Mouse (Mus musculus) heart, postnatal 25 days (tissue): ENCODE measurements around the gene Cdhr5. TPM values are rescaled to one million over a fixed set of nuclear protein-coding genes. Genes with fewer than 3 reads are reported as not detected.
A peak's percentile ranks its signal among the peaks of the same experiment; 100 is the strongest.

ENCODE experiments used
- DNase-seq: peaks from one replicate; pipeline ENCODE4 v3.0.0; 2022; ENCODE audit warnings: low spot score
- intact Hi-C: fragments of 180-260 bp; cut with DNase I; formaldehyde crosslinking; loops from one replicate; pipeline ENCODE4 v1.15.1; 2025
- microRNA-seq: library from miRNA; unstranded; fragments of <30 nt; microRNA quantifications from one replicate; pipeline ENCODE4 v1.2.0, GENCODE M21; 2022
- total RNA-seq, 2 experiments: library from RNA; stranded (reverse); gene quantifications; 2 replicates each; pipeline ENCODE4 v1.2.3; 2021

The Cdhr5 gene
- total RNA-seq, 2 experiments from 2014 or later = not detected

DNA sequence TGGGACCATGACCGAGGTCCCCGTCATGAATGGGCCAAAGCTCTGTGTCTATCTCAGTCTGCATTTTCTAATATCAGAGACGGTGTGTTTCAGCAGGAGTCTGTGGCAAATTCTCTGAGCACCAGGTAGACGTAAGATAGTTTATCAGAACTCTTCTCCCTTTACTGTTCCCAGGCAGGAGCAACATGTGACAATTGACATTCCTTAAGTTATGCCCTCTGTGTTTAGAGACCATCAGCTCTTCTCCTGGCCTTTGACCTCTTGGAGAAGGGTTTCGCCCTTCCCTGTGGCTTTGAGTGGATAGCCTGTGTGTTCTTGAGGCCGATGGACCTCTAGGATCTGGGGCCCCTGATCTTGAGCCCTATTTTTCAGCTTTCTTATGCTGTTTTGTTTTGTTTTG is 46.9 kb downstream of the Cdhr5 start:
- DNase-seq = no peak
- intact Hi-C loops = no loop called here

DNA sequence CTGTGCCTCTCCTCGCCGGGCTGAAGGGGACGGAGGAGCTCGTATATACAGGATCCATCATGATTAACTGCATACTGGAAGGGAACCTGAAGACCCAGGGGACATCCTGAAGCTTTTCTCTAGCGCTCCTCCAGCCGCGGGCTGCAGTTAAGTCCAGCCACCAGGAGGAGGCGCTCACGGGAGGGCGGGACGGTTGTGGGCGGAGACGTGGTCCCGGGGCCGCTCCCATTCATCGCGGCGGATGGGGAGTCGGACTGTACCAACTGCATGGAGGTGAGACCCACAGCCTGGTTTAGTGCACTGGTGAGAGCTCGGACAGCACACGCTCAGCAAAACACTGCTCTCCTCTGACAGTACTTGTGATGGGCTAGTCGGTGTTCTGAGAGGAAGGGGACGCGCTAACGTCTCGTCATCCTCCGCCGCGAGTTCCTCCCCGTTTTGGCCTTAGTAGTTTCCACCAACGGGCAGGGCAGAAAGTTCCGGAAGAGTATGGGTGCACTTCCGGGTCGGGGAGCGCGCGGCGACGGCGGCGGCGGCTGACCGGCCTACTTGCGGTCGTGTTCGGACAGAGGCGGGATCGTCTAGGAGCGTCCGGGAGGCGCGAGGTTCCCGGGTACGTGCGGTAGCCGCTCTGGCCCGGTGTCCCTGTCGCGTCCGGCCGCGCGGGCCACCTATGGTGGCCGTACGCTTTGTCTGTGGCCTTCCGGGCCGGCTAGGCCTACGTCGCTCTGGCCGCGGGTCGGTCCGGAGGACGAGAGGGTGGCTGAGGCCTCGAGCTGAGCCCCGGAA is 48.1 kb downstream of the Cdhr5 start, which contains the start of gene Phrf1:
Gene Phrf1 (plus strand): TSS at position 506 of the 789 bp plus-strand sequence.
- intact Hi-C loops = no loop called here
- peak; percentile 80 for DNase-seq

DNA sequence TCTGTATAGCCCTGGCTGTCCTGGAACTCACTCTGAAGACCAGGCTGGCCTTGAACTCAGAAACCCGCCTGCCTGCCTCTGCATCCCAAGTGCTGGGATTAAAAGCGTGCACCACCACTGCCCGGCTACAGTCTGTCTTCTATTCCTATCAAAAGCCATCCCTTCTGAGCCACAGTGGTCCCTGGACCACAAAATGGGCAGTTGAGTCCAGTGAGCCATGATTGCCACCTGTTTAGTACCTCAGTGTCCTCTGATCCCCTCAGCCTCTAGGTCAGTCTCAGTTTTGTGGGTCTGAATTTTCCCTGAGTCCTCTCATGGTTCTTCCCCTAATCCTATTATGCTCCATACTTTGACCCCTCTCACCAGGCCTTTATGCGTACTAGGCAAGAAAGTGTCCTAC is 48.8 kb downstream of the Cdhr5 start:
- DNase-seq = no peak
- intact Hi-C loops = loop anchor here (1.0 kb wide), 1 partner anchor 136 kb away; no protein-coding TSS in a partner anchor

DNA sequence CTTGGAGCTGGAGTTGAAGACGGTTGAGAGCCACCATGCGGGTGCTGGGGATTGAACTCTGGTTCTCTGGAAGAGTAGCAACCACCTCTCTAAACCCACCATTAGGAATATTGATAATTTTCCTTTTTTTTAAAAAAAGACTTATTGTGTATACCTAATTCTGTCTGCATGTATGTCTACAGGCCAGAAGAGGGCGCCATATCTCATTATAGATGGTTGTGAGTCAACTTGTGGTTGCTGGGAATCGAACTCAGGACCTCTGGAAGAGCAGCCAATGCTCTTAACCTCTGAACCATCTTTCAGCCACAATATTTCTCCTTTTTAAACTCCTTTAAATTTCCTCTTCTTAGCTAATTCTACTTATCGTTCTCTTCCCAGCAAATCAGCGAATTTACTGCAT is 50.1 kb downstream of the Cdhr5 start:
- intact Hi-C loops = no loop called here
- DNase-seq = no peak

DNA sequence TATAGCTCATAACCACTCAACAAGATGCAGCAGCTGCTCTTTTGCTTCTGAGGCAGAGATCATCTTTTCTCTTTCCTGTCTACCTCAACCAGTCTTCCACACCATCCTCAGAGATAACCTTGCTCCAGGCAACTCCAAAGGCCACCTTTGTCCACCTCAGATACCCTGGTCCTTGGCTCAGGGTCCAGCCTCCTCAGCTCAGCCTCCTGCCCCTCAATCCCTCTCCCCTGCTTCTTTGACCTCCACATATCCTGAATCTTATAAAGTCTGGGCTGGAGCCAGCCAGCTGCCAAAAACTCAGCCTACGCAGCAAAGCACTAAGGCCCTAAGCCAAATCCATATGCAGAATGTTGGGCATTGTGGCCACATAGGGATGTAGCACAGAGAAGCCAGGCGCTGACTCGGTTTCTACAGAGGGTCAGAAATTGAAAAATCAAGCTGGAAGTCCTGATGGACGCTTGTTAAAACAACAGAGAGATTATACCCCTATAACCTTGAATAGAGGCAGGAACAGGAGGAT is 53.8 kb downstream of the Cdhr5 start:
- DNase-seq = no peak
- intact Hi-C loops = no loop called here

DNA sequence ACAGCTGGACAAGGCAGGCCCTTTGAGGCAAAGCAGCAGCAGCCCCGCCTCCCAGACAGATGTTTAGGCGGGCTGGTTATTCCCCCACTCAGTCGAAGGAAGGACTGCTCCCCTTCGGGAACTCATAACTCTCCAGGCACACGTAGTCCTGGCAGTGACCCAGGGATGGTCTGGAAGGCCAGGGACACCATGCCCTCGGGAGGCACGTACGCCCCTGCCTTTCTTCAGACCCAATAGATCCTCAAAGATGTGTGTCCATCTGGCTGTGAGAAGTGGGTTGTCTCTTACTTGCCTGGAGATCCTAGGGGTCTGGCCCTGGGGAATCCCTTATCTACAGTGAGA is 54.5 kb downstream of the Cdhr5 start:
- intact Hi-C loops = no loop called here

DNA sequence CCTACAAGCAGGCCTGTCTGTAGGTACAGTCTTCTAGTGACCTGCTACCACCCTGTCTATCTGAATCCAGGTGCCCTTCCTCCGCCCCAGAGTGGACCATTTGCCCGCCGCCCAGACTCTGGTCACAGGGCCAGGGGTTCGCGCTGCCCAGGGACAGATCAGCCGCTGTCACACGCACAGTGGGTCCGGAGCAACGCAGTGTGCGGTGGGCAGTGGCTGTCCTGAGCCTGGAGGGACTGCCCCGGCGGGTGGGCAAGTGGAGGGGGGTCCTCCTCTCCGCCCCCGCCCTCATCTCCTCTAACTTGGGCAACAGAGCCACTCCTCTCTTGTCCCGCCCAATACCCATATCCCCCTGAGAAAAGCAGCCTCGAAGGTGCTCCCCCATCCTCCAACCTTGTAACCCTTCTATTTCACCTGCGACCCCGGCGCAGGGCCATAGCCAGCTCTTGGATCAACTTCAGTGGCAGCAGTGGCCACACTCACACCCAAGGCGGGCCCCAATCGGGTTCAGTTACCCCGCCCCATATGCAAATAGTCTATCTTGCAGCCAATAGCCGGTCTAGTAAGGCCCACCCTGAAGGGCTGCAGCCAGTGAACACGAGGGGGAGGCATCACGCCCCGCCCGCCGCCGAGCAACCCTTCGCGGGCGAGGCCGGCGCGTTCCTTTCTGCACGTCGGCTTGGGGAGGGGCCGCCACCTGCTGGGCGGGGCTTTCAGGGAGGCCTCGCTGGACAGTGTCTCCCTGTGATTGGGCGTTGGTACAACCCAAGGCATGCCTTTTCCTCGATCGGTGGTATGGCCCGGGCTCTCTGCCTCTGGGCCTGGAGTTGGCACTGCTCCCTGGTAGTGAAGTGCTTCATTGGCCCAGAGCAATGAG is 55.1 kb downstream of the Cdhr5 start:
- peak; percentile 95 for DNase-seq
- intact Hi-C loops = no loop called here

More for the DNA sequence above, 54.5 kb downstream of the Cdhr5 start:
- DNase-seq = no peak

DNA sequence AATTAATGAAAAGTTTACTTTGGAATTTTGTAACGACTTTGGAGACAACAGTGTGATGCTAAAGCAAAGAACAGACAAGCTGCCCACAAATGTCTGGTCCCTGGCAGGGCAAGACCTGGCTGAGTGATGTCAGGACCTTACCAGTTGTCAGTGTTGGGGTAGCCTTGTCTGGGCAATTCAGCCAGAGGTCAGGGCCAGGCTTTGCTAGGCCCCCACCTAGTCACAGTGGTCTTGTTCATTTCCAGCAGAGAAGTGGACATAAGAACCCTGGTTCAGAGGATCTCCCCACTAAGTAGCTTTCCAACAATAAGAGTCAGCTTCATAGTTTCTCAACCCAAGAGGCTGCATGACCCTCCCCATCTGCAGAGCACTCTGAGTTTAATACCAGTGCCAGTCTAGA is 56.2 kb downstream of the Cdhr5 start:
- no peak for DNase-seq
- intact Hi-C loops = no loop called here

DNA sequence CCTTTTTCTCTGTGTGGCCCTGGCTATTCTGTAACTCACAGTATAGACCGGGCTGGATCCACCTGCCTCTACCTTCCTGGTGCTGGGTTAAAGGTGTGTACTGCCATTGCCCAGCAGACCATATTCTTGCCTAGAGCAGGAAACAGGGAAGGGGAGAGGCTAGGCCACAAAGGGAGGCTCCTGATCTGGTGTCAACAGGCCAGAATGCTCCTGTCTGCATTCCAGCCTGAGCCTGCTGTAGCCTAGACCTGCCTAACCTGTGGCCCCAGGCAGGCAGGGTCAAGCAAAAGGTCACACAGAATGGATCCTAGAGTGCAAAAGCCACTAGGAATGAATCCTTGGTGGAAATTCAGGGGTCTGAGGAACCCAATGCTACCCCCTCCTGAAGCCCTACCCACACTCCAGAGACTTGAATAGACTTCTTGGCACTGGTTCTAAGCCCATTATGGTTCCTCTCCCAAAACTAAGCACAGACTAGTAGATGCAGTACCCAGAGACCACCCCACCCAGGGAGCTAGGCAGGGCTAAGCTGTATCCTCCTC is 57.0 kb downstream of the Cdhr5 start:
- intact Hi-C loops = no loop called here
- DNase-seq = no peak

Small RNA genes within 50 kb of the gene (microRNA-seq; reads per million reads assigned to microRNA genes)
- 467 reads per million, percentile 75 among the genes with 10 or more reads in this experiment for gene Mir210

Other genes with a start within 250 kb of the Cdhr5 start
- gene Gm17387, start 247.7 kb downstream of the Cdhr5 start, total RNA-seq = not detected
- under 1 TPM in 1 of 2 experiments, not detected in 1; 0.08 TPM for gene B4galnt4, start 215.7 kb downstream of the Cdhr5 start, total RNA-seq
- gene Pkp3, start 198.6 kb downstream of the Cdhr5 start, total RNA-seq = under 1 TPM in 1 of 2 experiments, not detected in 1; 0.31 TPM
- gene Sigirr, start 176.2 kb downstream of the Cdhr5 start, total RNA-seq = 1 to 10 TPM; 4.8 to 7.7 TPM
- under 1 TPM in 1 of 2 experiments, not detected in 1; 0.08 TPM for gene Ano9, start 159.0 kb downstream of the Cdhr5 start, total RNA-seq
- gene Ptdss2, start 154.4 kb downstream of the Cdhr5 start, total RNA-seq = 10 to 100 TPM; 32.1 to 33.4 TPM
- 10 to 100 TPM; 65.7 to 69.9 TPM for gene Rnh1, start 103.9 kb downstream of the Cdhr5 start, total RNA-seq
- 100 to 1,000 TPM; 106 to 112 TPM for gene Hras, start 82.8 kb downstream of the Cdhr5 start, total RNA-seq
- 1 to 10 TPM; 3.2 to 4.7 TPM for gene Lrrc56, start 82.6 kb downstream of the Cdhr5 start, total RNA-seq
- gene Lmntd2, start 62.7 kb downstream of the Cdhr5 start, total RNA-seq = not detected
- gene Rassf7, start 60.9 kb downstream of the Cdhr5 start, total RNA-seq = under 1 TPM; 0.62 to 0.64 TPM
- 10 to 100 TPM; 29.8 to 31.6 TPM for gene Phrf1, start 48.0 kb downstream of the Cdhr5 start, total RNA-seq
- 1 to 10 TPM; 3.4 to 3.6 TPM for gene Irf7, start 10.3 kb downstream of the Cdhr5 start, total RNA-seq
- not detected for gene Sct, start 2.3 kb upstream of the Cdhr5 start, total RNA-seq
- gene Drd4, start 15.2 kb upstream of the Cdhr5 start, total RNA-seq = not detected
- gene Deaf1, start 50.9 kb upstream of the Cdhr5 start, total RNA-seq = 10 to 100 TPM; 16.4 to 17.1 TPM
- gene Tmem80, start 51.0 kb upstream of the Cdhr5 start, total RNA-seq = 10 to 100 TPM; 13.5 to 13.9 TPM
- 1 to 10 TPM; 3.2 to 4.3 TPM for gene Eps8l2, start 62.1 kb upstream of the Cdhr5 start, total RNA-seq
- gene Taldo1, start 115.4 kb upstream of the Cdhr5 start, total RNA-seq = 100 to 1,000 TPM; 124 to 126 TPM
- 10 to 100 TPM; 13.8 to 14.2 TPM for gene Gatd1, start 137.3 kb upstream of the Cdhr5 start, total RNA-seq
- gene Cend1, start 152.7 kb upstream of the Cdhr5 start, total RNA-seq = under 1 TPM; 0.75 to 0.84 TPM
- 10 to 100 TPM; 58.8 to 72.6 TPM for gene Slc25a22, start 161.1 kb upstream of the Cdhr5 start, total RNA-seq
- under 1 TPM; 0.39 to 0.86 TPM for gene Pidd1, start 167.2 kb upstream of the Cdhr5 start, total RNA-seq
- gene Rplp2, start 170.6 kb upstream of the Cdhr5 start, total RNA-seq = 100 to 1,000 TPM; 862 to 950 TPM
- 100 to 1,000 TPM; 409 to 426 TPM for gene Pnpla2, start 178.4 kb upstream of the Cdhr5 start, total RNA-seq
- 10 to 100 TPM; 19.7 to 23.1 TPM for gene Cracr2b, start 184.3 kb upstream of the Cdhr5 start, total RNA-seq
- 100 to 1,000 TPM; 280 TPM for gene Cd151, start 190.6 kb upstream of the Cdhr5 start, total RNA-seq
- 10 to 100 TPM; 74.3 to 74.7 TPM for gene Polr2l, start 198.3 kb upstream of the Cdhr5 start, total RNA-seq
- 10 to 100 TPM; 17.5 to 39.0 TPM for gene Tspan4, start 198.5 kb upstream of the Cdhr5 start, total RNA-seq